Mouse (Mus musculus): ENCODE data around the gene Jakmip3. TPM values are rescaled to one million over a fixed set of nuclear protein-coding genes. Genes with fewer than 3 reads are reported as not detected.

The Jakmip3 gene
- polyA plus RNA-seq, 1 experiment from 2014 or later = 0.14 TPM

GRCm38 (mm10) chr7:139015143-139015542, 74.6 kb downstream of the Jakmip3 start:
- H3K4me1 ChIP-seq (ENCODE audit: control insufficient read depth in 2 of 2, insufficient read depth in 2 of 2, low read length in 2 of 2) = peaks cover 4% of the 10 kb centered on the region in 2 experiments; a peak in 2 of 4 replicates
- H3K27me3 ChIP-seq (ENCODE audit: control insufficient read depth, insufficient read depth, low read length) = 0 out of 2 replicates have a peak, but pooled peaks cover 4% of the 10 kb centered on the region
- ATAC-seq (ENCODE audit: insufficient number of reproducible peaks, insufficient read depth, low FRiP score, low read depth) = no peak
- H3K4me2 ChIP-seq (ENCODE audit: low read length) = no peak overlapping the region
- no peaks in the 10 kb centered on the region for H3K9me3 ChIP-seq (ENCODE audit: control insufficient read depth, low read length)
- H3K27ac ChIP-seq (replicated peaks in 1 of 2; ENCODE audit: control insufficient read depth in 1 of 2, insufficient read depth in 1 of 2, low read depth in 2 of 2, low read length in 2 of 2) = no peak overlapping the region
- WGBS = 79% methylated on average over 6 of the region's 6 CpGs
- H3K36me3 ChIP-seq (ENCODE audit: control insufficient read depth, insufficient read depth, low read length) = no peaks in the 10 kb centered on the region
- no peak overlapping the region for H3K9ac ChIP-seq (ENCODE audit: low read length)
- H3K4me3 ChIP-seq (ENCODE audit: control insufficient read depth in 1 of 2, insufficient read depth in 1 of 2, low read depth in 1 of 2, low read length in 2 of 2) = no peak overlapping the region

- no peak overlapping the region for H3K9ac ChIP-seq (ENCODE audit: low read length)
- H3K4me3 ChIP-seq (ENCODE audit: control insufficient read depth in 1 of 2, insufficient read depth in 1 of 2, low read depth in 1 of 2, low read length in 2 of 2) = no peak overlapping the region
- H3K9me3 ChIP-seq (ENCODE audit: control insufficient read depth, low read length) = no peaks in the 10 kb centered on the region
- H3K27ac ChIP-seq (replicated peaks in 1 of 2; ENCODE audit: control insufficient read depth in 1 of 2, insufficient read depth in 1 of 2, low read depth in 2 of 2, low read length in 2 of 2) = no peak overlapping the region
- ATAC-seq (ENCODE audit: insufficient number of reproducible peaks, insufficient read depth, low FRiP score, low read depth) = no peak
- H3K4me1 ChIP-seq (ENCODE audit: control insufficient read depth in 2 of 2, insufficient read depth in 2 of 2, low read length in 2 of 2) = peaks cover 4% of the 10 kb centered on the region in 2 experiments; a peak in 2 of 4 replicates
- WGBS = 26% methylated on average over 11 of the region's 11 CpGs
- H3K4me2 ChIP-seq (ENCODE audit: low read length) = no peak overlapping the region
- no peaks in the 10 kb centered on the region for H3K36me3 ChIP-seq (ENCODE audit: control insufficient read depth, insufficient read depth, low read length)
- H3K27me3 ChIP-seq (ENCODE audit: control insufficient read depth, insufficient read depth, low read length) = 0 out of 2 replicates have a peak, but pooled peaks cover 8% of the 10 kb centered on the region
These were observed 75.8 kb downstream of the Jakmip3 start for GRCm38 (mm10) chr7:139016288-139016687.

- no peaks in the 10 kb centered on the region for H3K36me3 ChIP-seq (ENCODE audit: control insufficient read depth, insufficient read depth, low read length)
These were observed 76.8 kb downstream of the Jakmip3 start for GRCm38 (mm10) chr7:139017249-139017903.

GRCm38 (mm10) chr7:139020884-139021283, 80.4 kb downstream of the Jakmip3 start:
- ATAC-seq (ENCODE audit: insufficient number of reproducible peaks, insufficient read depth, low FRiP score, low read depth) = no peak
- 16% methylated on average over 20 of the region's 20 CpGs for WGBS
- H3K9me3 ChIP-seq (ENCODE audit: control insufficient read depth, low read length) = no peaks in the 10 kb centered on the region
- H3K27ac ChIP-seq (replicated peaks in 1 of 2; ENCODE audit: control insufficient read depth in 1 of 2, insufficient read depth in 1 of 2, low read depth in 2 of 2, low read length in 2 of 2) = no peak overlapping the region
- H3K27me3 ChIP-seq (ENCODE audit: control insufficient read depth, insufficient read depth, low read length) = 0 out of 2 replicates have a peak, but pooled peaks cover 5% of the 10 kb centered on the region
- H3K9ac ChIP-seq (ENCODE audit: low read length) = no peak overlapping the region
- peaks cover 0 to 4% of the 10 kb centered on the region in 2 experiments; a peak in 2 of 4 replicates for H3K4me1 ChIP-seq (ENCODE audit: control insufficient read depth in 2 of 2, insufficient read depth in 2 of 2, low read length in 2 of 2)
- H3K36me3 ChIP-seq (ENCODE audit: control insufficient read depth, insufficient read depth, low read length) = no peaks in the 10 kb centered on the region
- peak overlapping the region; percentile 41 for H3K4me2 ChIP-seq (ENCODE audit: low read length)
- no peak overlapping the region for H3K4me3 ChIP-seq (ENCODE audit: control insufficient read depth in 1 of 2, insufficient read depth in 1 of 2, low read depth in 1 of 2, low read length in 2 of 2)

More at GRCm38 (mm10) chr7:139017249-139017903, 76.8 kb downstream of the Jakmip3 start:
- no peaks in the 10 kb centered on the region for H3K9me3 ChIP-seq (ENCODE audit: control insufficient read depth, low read length)
- ATAC-seq (ENCODE audit: insufficient number of reproducible peaks, insufficient read depth, low FRiP score, low read depth) = no peak
- peaks cover 4% of the 10 kb centered on the region in 2 experiments; a peak in 2 of 4 replicates for H3K4me1 ChIP-seq (ENCODE audit: control insufficient read depth in 2 of 2, insufficient read depth in 2 of 2, low read length in 2 of 2)
- 0 out of 2 replicates have a peak, but pooled peaks cover 8% of the 10 kb centered on the region for H3K27me3 ChIP-seq (ENCODE audit: control insufficient read depth, insufficient read depth, low read length)
- WGBS = 69% methylated on average over 15 of the region's 15 CpGs
- H3K9ac ChIP-seq (ENCODE audit: low read length) = no peak overlapping the region
- no peak overlapping the region for H3K4me3 ChIP-seq (ENCODE audit: control insufficient read depth in 1 of 2, insufficient read depth in 1 of 2, low read depth in 1 of 2, low read length in 2 of 2)
- no peak overlapping the region for H3K4me2 ChIP-seq (ENCODE audit: low read length)
- no peak overlapping the region for H3K27ac ChIP-seq (replicated peaks in 1 of 2; ENCODE audit: control insufficient read depth in 1 of 2, insufficient read depth in 1 of 2, low read depth in 2 of 2, low read length in 2 of 2)

DNA sequence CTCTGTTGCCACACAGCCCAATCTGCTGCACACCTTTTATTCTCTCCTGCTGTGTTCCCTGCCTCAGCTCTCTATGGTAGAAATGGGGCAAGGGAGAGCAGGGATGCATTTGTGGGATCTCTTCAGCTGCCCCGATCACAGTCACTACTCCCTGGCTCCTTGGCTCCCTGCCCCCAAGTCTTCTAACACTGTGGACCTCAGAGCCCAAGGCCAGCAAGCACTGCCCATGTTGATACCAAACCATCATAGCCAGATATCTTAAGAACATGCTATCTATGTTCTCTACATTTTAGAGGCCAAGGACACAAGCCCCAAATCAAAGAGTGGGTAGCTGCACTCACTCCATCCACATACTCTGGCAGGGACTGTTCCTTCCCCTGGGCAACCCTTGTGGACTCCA, 80.8 kb downstream of the Jakmip3 start:
- Histone ChIP-seq H3K9ac (ENCODE audit: low read length) (no peak overlapping the region), H3K4me3 (ENCODE audit: control insufficient read depth in 1 of 2, insufficient read depth in 1 of 2, low read depth in 1 of 2, low read length in 2 of 2) (no peak overlapping the region), H3K4me1 (ENCODE audit: control insufficient read depth in 2 of 2, insufficient read depth in 2 of 2, low read length in 2 of 2) (no peaks in the 10 kb centered on the region; a peak in 1 of 4 replicates), H3K9me3 (ENCODE audit: control insufficient read depth, low read length) (no peaks in the 10 kb centered on the region), H3K27ac (replicated peaks in 1 of 2; ENCODE audit: control insufficient read depth in 1 of 2, insufficient read depth in 1 of 2, low read depth in 2 of 2, low read length in 2 of 2) (no peak overlapping the region), H3K4me2 (ENCODE audit: low read length) (no peak overlapping the region), H3K36me3 (ENCODE audit: control insufficient read depth, insufficient read depth, low read length) (no peaks in the 10 kb centered on the region), H3K27me3 (ENCODE audit: control insufficient read depth, insufficient read depth, low read length) (0 out of 2 replicates have a peak, but pooled peaks cover 5% of the 10 kb centered on the region)
- WGBS = 64% methylated on average over 1 of the region's 1 CpGs
- ATAC-seq (ENCODE audit: insufficient number of reproducible peaks, insufficient read depth, low FRiP score, low read depth) = no peak

- no peaks in the 10 kb centered on the region for H3K36me3 ChIP-seq (ENCODE audit: control insufficient read depth, insufficient read depth, low read length)
- H3K27me3 ChIP-seq (ENCODE audit: control insufficient read depth, insufficient read depth, low read length) = no peaks in the 10 kb centered on the region
- H3K9me3 ChIP-seq (ENCODE audit: control insufficient read depth, low read length) = no peaks in the 10 kb centered on the region
- ATAC-seq (ENCODE audit: insufficient number of reproducible peaks, insufficient read depth, low FRiP score, low read depth) = no peak
- no peak overlapping the region for H3K27ac ChIP-seq (replicated peaks in 1 of 2; ENCODE audit: control insufficient read depth in 1 of 2, insufficient read depth in 1 of 2, low read depth in 2 of 2, low read length in 2 of 2)
- no peak overlapping the region for H3K9ac ChIP-seq (ENCODE audit: low read length)
- no peaks in the 10 kb centered on the region; a peak in 2 of 4 replicates for H3K4me1 ChIP-seq (ENCODE audit: control insufficient read depth in 2 of 2, insufficient read depth in 2 of 2, low read length in 2 of 2)
- 26% methylated on average over 5 of the region's 5 CpGs for WGBS
- no peak overlapping the region for H3K4me2 ChIP-seq (ENCODE audit: low read length)
- no peak overlapping the region for H3K4me3 ChIP-seq (ENCODE audit: control insufficient read depth in 1 of 2, insufficient read depth in 1 of 2, low read depth in 1 of 2, low read length in 2 of 2)
These were observed 86.6 kb downstream of the Jakmip3 start for GRCm38 (mm10) chr7:139027136-139027535.

- Histone ChIP-seq H3K36me3 (ENCODE audit: control insufficient read depth, insufficient read depth, low read length) (no peaks in the 10 kb centered on the region), H3K9me3 (ENCODE audit: control insufficient read depth, low read length) (no peaks in the 10 kb centered on the region), H3K27ac (replicated peaks in 1 of 2; ENCODE audit: control insufficient read depth in 1 of 2, insufficient read depth in 1 of 2, low read depth in 2 of 2, low read length in 2 of 2) (no peak overlapping the region), H3K9ac (ENCODE audit: low read length) (no peak overlapping the region), H3K4me1 (ENCODE audit: control insufficient read depth in 2 of 2, insufficient read depth in 2 of 2, low read length in 2 of 2) (no peaks in the 10 kb centered on the region; a peak in 2 of 4 replicates), H3K4me3 (ENCODE audit: control insufficient read depth in 1 of 2, insufficient read depth in 1 of 2, low read depth in 1 of 2, low read length in 2 of 2) (no peak overlapping the region), H3K27me3 (ENCODE audit: control insufficient read depth, insufficient read depth, low read length) (no peaks in the 10 kb centered on the region), H3K4me2 (ENCODE audit: low read length) (no peak overlapping the region)
- 84% methylated on average over 4 of the region's 4 CpGs for whole genome bisulfite sequencing
- no peak for ATAC-seq (ENCODE audit: insufficient number of reproducible peaks, insufficient read depth, low FRiP score, low read depth)
These were observed 90.7 kb downstream of the Jakmip3 start for GRCm38 (mm10) chr7:139031215-139031614.

Data from heart, embryonic 14.5 days (tissue).